Mouse (Mus musculus) midbrain, postnatal 0 days (tissue): ENCODE measurements around the gene Fam222a. TPM values are rescaled to one million over a fixed set of nuclear protein-coding genes. Genes with fewer than 3 reads are reported as not detected.
A peak's percentile ranks its signal among the peaks of the same experiment; 100 is the strongest.

Source experiments
- ATAC-seq: fragments of 200-750 bp; cut with Nextera tagmentation; 2 replicates; pipeline ENCODE4 v1.8.0; 2017; ENCODE audit warnings: moderate number of reproducible peaks, mild to moderate bottlenecking, moderate TSS enrichment, moderate library complexity; ENCODE audit not compliant: low FRiP score
- DNase-seq: peaks from one replicate; pipeline ENCODE4 v3.0.0-alpha.2; 2015; ENCODE audit warnings: low spot score
- H3K27ac ChIP-seq: fragments of 300-500 bp; sonication (generic); 2 replicates; pipeline ENCODE4 v1.5.1; 2014; ENCODE audit warnings: low read depth, mild to moderate bottlenecking, low read length, mixed read lengths
- H3K27me3 ChIP-seq: fragments of 300-500 bp; sonication (generic); 2 replicates; pipeline ENCODE4 v1.6.1; 2014; ENCODE audit warnings: low read length, control low read depth, mixed read lengths; ENCODE audit not compliant: insufficient read depth
- H3K36me3 ChIP-seq: fragments of 300-500 bp; sonication (generic); 2 replicates; pipeline ENCODE4 v1.6.1; 2014; ENCODE audit warnings: low read length, control low read depth, mixed read lengths; ENCODE audit not compliant: insufficient read depth
- H3K4me1 ChIP-seq: fragments of 300-500 bp; sonication (generic); 2 replicates; pipeline ENCODE4 v1.6.1; 2014; ENCODE audit warnings: mild to moderate bottlenecking, control low read depth, antibody characterized with exemption, low read length, mixed read lengths; ENCODE audit not compliant: insufficient read depth
- H3K4me2 ChIP-seq: fragments of 300-500 bp; sonication (generic); 2 replicates; pipeline ENCODE4 v1.6.1; 2014; ENCODE audit warnings: low read depth, mild to moderate bottlenecking, low read length, mixed read lengths; ENCODE audit not compliant: poor library complexity, severe bottlenecking
- H3K4me3 ChIP-seq: fragments of 300-500 bp; sonication (generic); 2 replicates; pipeline ENCODE4 v1.5.1; 2014; ENCODE audit warnings: low read depth, mild to moderate bottlenecking, low read length, moderate library complexity
- H3K9ac ChIP-seq: fragments of 300-500 bp; sonication (generic); replicated peaks from 2 replicates; pipeline ENCODE4 v1.6.1; 2014; ENCODE audit warnings: mild to moderate bottlenecking, low read length, moderate library complexity, mixed read lengths; ENCODE audit not compliant: poor library complexity, severe bottlenecking
- H3K9me3 ChIP-seq: fragments of 300-500 bp; sonication (generic); 2 replicates; pipeline ENCODE4 v1.6.1; 2016; ENCODE audit warnings: low read length, control low read depth
- CTCF ChIP-seq: IDR thresholded peaks from 2 replicates; pipeline ENCODE4 v1.5.1; 2016; ENCODE audit warnings: antibody characterized with exemption, mild to moderate bottlenecking
- WGBS: fragments of 180-500 bp; shearing (Covaris S2); extraction: QIAGEN DNeasy Blood & Tissue Kit; methylation state at CpG from one replicate; pipeline ENCODE4 v1.1.7; 2014; 5-methylcytosine and 5-hydroxymethylcytosine counted together
- polyA plus RNA-seq: library from polyadenylated mRNA; unstranded; fragments of >200 nt; fragmentation: Nextera tagmentation; extraction: Ambion mirVana; gene quantifications from 2 replicates; pipeline ENCODE4 v1.2.1, GENCODE M21; 2015
- total RNA-seq: library from RNA; depleted of rRNA; stranded (reverse); fragments of >200 nt; gene quantifications from 2 replicates; pipeline ENCODE4 v1.2.3, GENCODE M21; 2014; rRNA removed

The Fam222a gene
- total and polyA plus RNA-seq, 2 experiments from 2014 or later = 4.2 to 10.4 TPM

DNA sequence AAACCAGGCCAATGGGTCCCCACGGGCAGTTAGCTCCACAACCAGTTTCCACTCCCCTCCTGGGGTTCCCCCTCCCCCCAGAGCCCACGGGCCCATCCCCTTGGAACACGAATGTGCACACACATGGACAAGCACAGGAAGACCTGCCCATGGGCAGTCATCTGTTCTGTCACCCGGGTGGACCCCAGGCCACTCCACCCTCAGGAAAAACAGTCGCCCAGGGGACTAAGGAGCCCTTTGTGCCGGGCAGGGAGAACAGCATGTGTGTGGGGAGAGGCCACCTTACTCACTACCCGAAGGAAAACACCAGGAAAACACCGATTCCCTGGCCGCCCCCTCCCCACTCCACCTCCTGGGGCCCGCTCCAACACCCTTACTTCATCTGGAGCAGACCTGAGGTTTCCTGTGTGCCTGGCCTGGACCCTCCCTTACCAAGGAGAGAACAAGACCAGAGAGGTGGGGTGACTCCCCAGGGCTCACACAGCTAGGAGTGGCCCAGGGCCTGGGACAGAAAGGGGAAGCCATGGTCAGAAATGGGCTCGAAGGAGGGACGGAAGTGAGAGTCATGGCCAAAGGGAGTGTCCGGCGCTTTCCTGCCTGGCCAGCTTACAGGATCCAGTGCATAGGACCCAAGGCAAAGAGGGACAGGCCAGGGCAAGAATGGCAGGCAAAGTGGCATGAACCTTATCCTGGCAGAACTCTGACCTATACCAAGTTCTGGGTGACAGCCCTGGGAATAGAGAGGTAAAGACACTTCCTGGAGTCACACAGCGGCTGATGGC is 86.0 kb downstream of the Fam222a start:
- TF ChIP-seq CTCF = no peak
- H3K4me1 ChIP-seq = peaks cover 7% of the 10 kb centered on the region
- H3K36me3 ChIP-seq = no peaks in the 10 kb centered on the region
- DNase-seq (no peak), ATAC-seq (no peak)
- no peaks in the 10 kb centered on the region for H3K9me3 ChIP-seq
- peaks cover 24% of the 10 kb centered on the region for H3K27me3 ChIP-seq
- no peak overlapping the region for H3K4me2 ChIP-seq
- no peak overlapping the region for H3K9ac ChIP-seq
- 68% methylated on average over 11 of the region's 15 CpGs for WGBS
- no peak overlapping the region for H3K4me3 ChIP-seq
- H3K27ac ChIP-seq = no peak overlapping the region

DNA sequence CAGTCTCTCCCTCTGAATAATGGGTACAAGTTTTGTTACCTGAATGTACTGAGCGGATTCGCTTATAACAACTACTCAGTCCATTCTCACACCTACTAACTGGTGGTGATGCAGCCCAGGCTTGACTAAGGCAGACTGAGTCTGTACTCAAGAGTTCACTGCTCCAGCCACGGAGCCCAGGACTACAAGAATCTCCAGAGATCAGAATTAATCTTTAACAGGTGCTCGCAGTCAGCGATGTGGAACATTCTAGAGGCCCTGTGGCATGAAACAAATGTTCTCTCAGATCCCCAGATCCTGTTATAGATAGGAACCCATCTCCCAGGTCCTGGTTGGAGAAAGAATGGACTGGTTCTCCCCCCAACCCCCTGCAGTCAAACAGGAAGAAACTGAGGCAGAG is 87.9 kb downstream of the Fam222a start:
- peaks cover 7% of the 10 kb centered on the region for H3K4me1 ChIP-seq
- no peaks in the 10 kb centered on the region for H3K36me3 ChIP-seq
- no peaks in the 10 kb centered on the region for H3K9me3 ChIP-seq
- TF ChIP-seq CTCF = no peak
- no peak overlapping the region for H3K27ac ChIP-seq
- peaks cover 28% of the 10 kb centered on the region for H3K27me3 ChIP-seq
- H3K9ac ChIP-seq = no peak overlapping the region
- H3K4me2 ChIP-seq = no peak overlapping the region
- DNase-seq (no peak), ATAC-seq (no peak)
- 93% methylated on average over 5 of the region's 5 CpGs for WGBS
- no peak overlapping the region for H3K4me3 ChIP-seq

DNA sequence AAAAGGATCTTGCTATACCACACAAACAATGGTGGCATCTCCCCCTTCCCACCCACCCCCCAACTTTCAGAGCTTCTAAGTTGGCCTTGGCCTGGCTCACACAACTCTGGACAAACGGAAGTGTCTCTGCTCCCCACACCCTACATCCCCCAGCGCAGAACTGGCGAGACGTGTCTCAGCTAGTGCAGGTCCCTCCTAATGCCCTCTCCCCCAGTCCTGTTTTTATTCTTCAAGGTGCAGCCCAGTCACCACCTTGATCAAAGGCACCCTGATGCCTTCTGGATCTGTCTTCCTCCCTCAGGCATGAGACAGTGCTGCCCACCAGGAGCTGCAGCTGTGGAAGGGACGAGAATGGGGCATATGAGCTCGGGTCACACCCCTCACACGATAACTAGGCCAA is 88.5 kb downstream of the Fam222a start:
- H3K36me3 ChIP-seq = no peaks in the 10 kb centered on the region
- WGBS = 82% methylated on average over 7 of the region's 7 CpGs
- no peak overlapping the region for H3K4me3 ChIP-seq
- TF ChIP-seq CTCF = no peak
- no peaks in the 10 kb centered on the region for H3K9me3 ChIP-seq
- peaks cover 28% of the 10 kb centered on the region for H3K27me3 ChIP-seq
- DNase-seq (no peak), ATAC-seq (no peak)
- H3K4me1 ChIP-seq = peaks cover 7% of the 10 kb centered on the region
- no peak overlapping the region for H3K4me2 ChIP-seq
- no peak overlapping the region for H3K9ac ChIP-seq
- H3K27ac ChIP-seq = no peak overlapping the region

DNA sequence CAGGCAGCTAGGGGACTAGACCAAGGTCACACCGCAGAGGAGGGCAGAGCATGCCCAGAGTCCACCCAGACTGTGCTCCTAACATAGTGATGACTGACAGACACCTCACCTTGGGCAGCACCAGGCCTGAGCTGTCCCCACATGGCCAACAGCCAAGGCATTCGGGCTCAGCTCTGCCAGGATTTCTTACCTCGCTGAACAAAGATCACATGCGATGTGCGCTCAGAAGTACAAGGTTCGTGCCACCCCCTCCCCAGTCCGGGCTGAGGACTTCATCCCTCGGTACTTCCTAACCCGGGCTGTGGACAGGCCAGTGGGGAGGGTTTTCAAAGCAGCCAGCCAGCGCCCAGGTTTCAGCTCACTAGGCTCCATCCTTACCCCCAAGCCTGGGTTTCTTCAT is 89.6 kb downstream of the Fam222a start:
- Histone ChIP-seq H3K27me3 (peaks cover 28% of the 10 kb centered on the region), H3K4me2 (peak overlapping the region; percentile 88), H3K9me3 (no peaks in the 10 kb centered on the region), H3K4me1 (peaks cover 7% of the 10 kb centered on the region), H3K36me3 (no peaks in the 10 kb centered on the region), H3K27ac (no peak overlapping the region), H3K9ac (no peak overlapping the region), H3K4me3 (no peak overlapping the region)
- no peak for TF ChIP-seq CTCF
- 27% methylated on average over 10 of the region's 10 CpGs for WGBS
- ATAC-seq (no peak), DNase-seq (no peak)

DNA sequence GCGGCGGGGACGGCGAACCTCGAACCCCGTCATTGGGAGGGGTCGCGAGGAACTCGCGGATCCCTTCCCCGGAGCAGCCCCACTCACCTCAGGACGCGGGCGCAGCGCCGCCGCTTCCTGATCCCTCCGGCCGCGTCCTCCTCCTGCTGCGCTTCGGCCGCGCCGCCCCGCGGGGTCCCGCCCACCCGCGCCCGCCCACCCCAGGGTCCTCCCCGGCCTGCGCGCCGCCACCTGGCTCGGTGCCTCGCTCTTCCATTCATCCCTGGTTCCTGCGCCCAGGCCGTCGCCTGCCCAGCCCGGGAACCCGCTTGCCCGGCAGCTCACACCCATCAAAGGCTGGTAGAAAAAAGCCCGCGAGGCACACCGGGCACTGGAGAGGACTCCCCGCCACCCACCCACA is 90.4 kb downstream of the Fam222a start, which contains the start of gene Trpv4:
Gene Trpv4, minus strand, starts transcription at position 167 of the 400 bp plus-strand sequence.
- H3K9ac ChIP-seq = peak within 1 kb of the TSS; percentile 29; the same call in 1 of the 2 replicates
- H3K4me1 ChIP-seq = peaks cover 7% of the 10 kb centered on the region
- no peak for DNase-seq
- H3K9me3 ChIP-seq = no peaks in the 10 kb centered on the region
- no peak for ATAC-seq
- H3K27ac ChIP-seq = no peak within 1 kb of the TSS
- peaks cover 28% of the 10 kb centered on the region for H3K27me3 ChIP-seq
- peak within 1 kb of the TSS; percentile 43 for H3K4me3 ChIP-seq
- under 1% methylated on average over 33 of the region's 47 CpGs for WGBS
- H3K4me2 ChIP-seq = peak within 1 kb of the TSS; percentile 88
- TF ChIP-seq CTCF = no peak
- H3K36me3 ChIP-seq = peaks cover 3% of the 10 kb centered on the region; the same call in 1 of the 2 replicates

DNA sequence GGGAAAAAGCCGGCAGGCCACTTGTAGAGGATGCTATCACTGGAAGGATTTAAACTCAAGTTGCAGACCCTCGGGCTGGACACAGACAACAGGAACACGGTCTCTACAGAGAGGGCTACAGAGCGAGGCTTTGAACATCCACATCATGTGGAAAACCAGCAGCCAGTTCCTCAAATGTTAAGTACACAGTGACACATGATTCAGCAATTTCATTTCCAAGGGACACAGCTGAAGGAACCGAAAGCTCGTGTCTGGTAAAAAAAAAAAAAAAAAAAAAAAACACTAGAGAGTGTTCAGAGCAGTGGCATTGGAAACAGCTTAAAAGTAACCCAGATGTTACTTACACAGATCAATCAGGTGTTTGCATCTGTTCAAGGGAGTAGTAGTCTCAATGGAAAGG is 93.2 kb downstream of the Fam222a start:
- Histone ChIP-seq H3K9me3 (no peaks in the 10 kb centered on the region), H3K27ac (no peak overlapping the region), H3K9ac (no peak overlapping the region), H3K36me3 (peaks cover 3% of the 10 kb centered on the region; the same call in 1 of the 2 replicates), H3K4me2 (no peak overlapping the region), H3K4me1 (peaks cover 7% of the 10 kb centered on the region), H3K27me3 (peaks cover 28% of the 10 kb centered on the region), H3K4me3 (no peak overlapping the region)
- DNase-seq = no peak
- no peak for ATAC-seq
- TF ChIP-seq CTCF = no peak
- 65% methylated on average over 6 of the region's 6 CpGs for WGBS

Other genes starting within 250 kb of the Fam222a start
- 49.7 and 65.1 TPM in 2 replicates for gene Kctd10, start 187.5 kb upstream of the Fam222a start, total RNA-seq
- gene Kctd10, start 187.5 kb upstream of the Fam222a start, polyA plus RNA-seq = 51.8 and 54.5 TPM in 2 replicates
- gene Ube3b, start 187.4 kb upstream of the Fam222a start, total RNA-seq = 47.3 and 58.3 TPM in 2 replicates
- 26.8 and 26.9 TPM in 2 replicates for gene Ube3b, start 187.4 kb upstream of the Fam222a start, polyA plus RNA-seq
- 28.8 and 39.9 TPM in 2 replicates for gene Mmab, start 124.0 kb upstream of the Fam222a start, total RNA-seq
- 38.6 and 39.0 TPM in 2 replicates for gene Mmab, start 124.0 kb upstream of the Fam222a start, polyA plus RNA-seq
- 113 and 115 TPM in 2 replicates for gene Mvk, start 123.7 kb upstream of the Fam222a start, total RNA-seq
- 70.6 and 73.0 TPM in 2 replicates for gene Mvk, start 123.7 kb upstream of the Fam222a start, polyA plus RNA-seq
- 1.2 and 3.4 TPM in 2 replicates for gene Trpv4, start 90.4 kb downstream of the Fam222a start, total RNA-seq
- gene Trpv4, start 90.4 kb downstream of the Fam222a start, polyA plus RNA-seq = 0.88 and 1.4 TPM in 2 replicates
- 27.0 and 42.1 TPM in 2 replicates for gene Gltp, start 123.0 kb downstream of the Fam222a start, total RNA-seq
- gene Gltp, start 123.0 kb downstream of the Fam222a start, polyA plus RNA-seq = 32.6 and 35.3 TPM in 2 replicates
- gene Tchp, start 139.7 kb downstream of the Fam222a start, total RNA-seq = 10.9 and 11.2 TPM in 2 replicates
- gene Tchp, start 139.7 kb downstream of the Fam222a start, polyA plus RNA-seq = 12.6 and 14.4 TPM in 2 replicates
- gene Ankrd13a, start 206.7 kb downstream of the Fam222a start, total RNA-seq = 39.3 and 47.3 TPM in 2 replicates
- gene Ankrd13a, start 206.7 kb downstream of the Fam222a start, polyA plus RNA-seq = 22.4 and 24.9 TPM in 2 replicates
- gene Git2, start 207.5 kb downstream of the Fam222a start, total RNA-seq = 41.8 and 45.1 TPM in 2 replicates
- 25.5 and 33.8 TPM in 2 replicates for gene Git2, start 207.5 kb downstream of the Fam222a start, polyA plus RNA-seq